Mouse (Mus musculus) kidney, postnatal 0 days (tissue): ENCODE results near the gene Slc25a40. TPM values are rescaled to one million over a fixed set of nuclear protein-coding genes. Genes with fewer than 3 reads are reported as not detected.
A peak's percentile ranks its signal among the peaks of the same experiment; 100 is the strongest.

Experiments used
- ATAC-seq: fragments of 200-750 bp; cut with Nextera tagmentation; replicated peaks from 2 replicates; pipeline ENCODE4 v1.8.0; 2017; ENCODE audit warnings: low read depth, moderate number of reproducible peaks, moderate TSS enrichment, moderate library complexity; ENCODE audit not compliant: low FRiP score
- DNase-seq: peaks from one replicate; pipeline ENCODE4 v3.0.0-alpha.2; 2016; ENCODE audit warnings: low spot score
- H3K27ac ChIP-seq: fragments of 300-500 bp; sonication (generic); 2 replicates; pipeline ENCODE4 v1.5.1; 2014; ENCODE audit warnings: mild to moderate bottlenecking
- H3K27me3 ChIP-seq: fragments of 300-500 bp; sonication (generic); 2 replicates; pipeline ENCODE4 v1.6.1; 2014; ENCODE audit warnings: low read length, mixed read lengths; ENCODE audit not compliant: insufficient read depth
- H3K36me3 ChIP-seq: fragments of 300-500 bp; sonication (generic); 2 replicates; pipeline ENCODE4 v1.6.1; 2014; ENCODE audit warnings: low read length, mixed read lengths; ENCODE audit not compliant: insufficient read depth
- H3K4me1 ChIP-seq: fragments of 300-500 bp; sonication (generic); replicated peaks from 2 replicates; pipeline ENCODE4 v1.6.1; 2014; ENCODE audit warnings: antibody characterized with exemption, low read length, mixed read lengths; ENCODE audit not compliant: insufficient read depth
- H3K4me2 ChIP-seq: fragments of 300-500 bp; sonication (generic); 2 replicates; pipeline ENCODE4 v1.6.1; 2014; ENCODE audit warnings: mild to moderate bottlenecking, low read length, moderate library complexity, mixed read lengths
- H3K4me3 ChIP-seq: fragments of 300-500 bp; sonication (generic); replicated peaks from 2 replicates; pipeline ENCODE4 v1.5.1; 2014; ENCODE audit warnings: low read depth, low read length
- H3K9ac ChIP-seq: fragments of 300-500 bp; sonication (generic); 2 replicates; pipeline ENCODE4 v1.6.1; 2014; ENCODE audit warnings: low read depth, low read length
- H3K9me3 ChIP-seq: fragments of 300-500 bp; sonication (generic); replicated peaks from 2 replicates; pipeline ENCODE4 v1.6.1; 2016; ENCODE audit warnings: low read length, inconsistent platforms, mixed read lengths
- CTCF ChIP-seq: IDR thresholded peaks from 2 replicates; pipeline ENCODE4 v1.5.1; 2016; ENCODE audit warnings: antibody characterized with exemption, low read depth, mild to moderate bottlenecking, moderate library complexity
- WGBS: fragments of 180-500 bp; shearing (Covaris S2); extraction: QIAGEN DNeasy Blood & Tissue Kit; methylation state at CpG from one replicate; pipeline ENCODE4 v1.1.7; 2014; 5-methylcytosine and 5-hydroxymethylcytosine counted together
- polyA plus RNA-seq: library from polyadenylated mRNA; unstranded; fragments of >200 nt; fragmentation: Nextera tagmentation; extraction: Ambion mirVana; gene quantifications from 2 replicates; pipeline ENCODE4 v1.2.1, GENCODE M21; 2015

Slc25a40 gene
- polyA plus RNA-seq, 1 experiment from 2014 or later, result 10.3 TPM

GRCm38 (mm10) chr5:8489471-8490110 lies 66.9 kb downstream of the Slc25a40 start:
- 41% methylated on average over 6 of the region's 6 CpGs for WGBS
- H3K9me3 ChIP-seq, result no peaks in the 10 kb centered on the region
- no peak overlapping the region for H3K27ac ChIP-seq
- no peaks in the 10 kb centered on the region for H3K4me1 ChIP-seq
- no peaks in the 10 kb centered on the region for H3K27me3 ChIP-seq
- no peak overlapping the region for H3K4me2 ChIP-seq
- H3K4me3 ChIP-seq, result no peak overlapping the region
- DNase-seq (peak; percentile 83), ATAC-seq (peak; percentile 67; the same call in 1 of the 2 replicates)
- TF ChIP-seq CTCF, result peak; percentile 71
- H3K36me3 ChIP-seq, result no peaks in the 10 kb centered on the region
- H3K9ac ChIP-seq, result no peak overlapping the region

- no peak for DNase-seq
- WGBS, result 80% methylated on average over 4 of the region's 4 CpGs
- H3K9me3 ChIP-seq, result no peaks in the 10 kb centered on the region
- H3K4me1 ChIP-seq, result no peaks in the 10 kb centered on the region
- H3K9ac ChIP-seq, result no peak overlapping the region
- no peaks in the 10 kb centered on the region for H3K36me3 ChIP-seq
- no peak overlapping the region for H3K4me3 ChIP-seq
- H3K27ac ChIP-seq, result no peak overlapping the region
- no peak for TF ChIP-seq CTCF
- H3K27me3 ChIP-seq, result no peaks in the 10 kb centered on the region
- no peak overlapping the region for H3K4me2 ChIP-seq
- no peak for ATAC-seq
These were observed 69.1 kb downstream of the Slc25a40 start for GRCm38 (mm10) chr5:8491778-8492177.

Other genes with a start within 250 kb of the Slc25a40 start
- gene Adam22, start 54.7 kb upstream of the Slc25a40 start, polyA plus RNA-seq, result 7.4 and 7.7 TPM in 2 replicates
- 23.7 and 24.3 TPM in 2 replicates for gene Dbf4, start 134 bp upstream of the Slc25a40 start, polyA plus RNA-seq
- gene Rundc3b, start 200.1 kb downstream of the Slc25a40 start, polyA plus RNA-seq, result 1.1 TPM in 2 replicates
- 0.20 and 0.43 TPM in 2 replicates for gene Abcb1a, start 237.2 kb downstream of the Slc25a40 start, polyA plus RNA-seq